In the genomic region with DNA sequence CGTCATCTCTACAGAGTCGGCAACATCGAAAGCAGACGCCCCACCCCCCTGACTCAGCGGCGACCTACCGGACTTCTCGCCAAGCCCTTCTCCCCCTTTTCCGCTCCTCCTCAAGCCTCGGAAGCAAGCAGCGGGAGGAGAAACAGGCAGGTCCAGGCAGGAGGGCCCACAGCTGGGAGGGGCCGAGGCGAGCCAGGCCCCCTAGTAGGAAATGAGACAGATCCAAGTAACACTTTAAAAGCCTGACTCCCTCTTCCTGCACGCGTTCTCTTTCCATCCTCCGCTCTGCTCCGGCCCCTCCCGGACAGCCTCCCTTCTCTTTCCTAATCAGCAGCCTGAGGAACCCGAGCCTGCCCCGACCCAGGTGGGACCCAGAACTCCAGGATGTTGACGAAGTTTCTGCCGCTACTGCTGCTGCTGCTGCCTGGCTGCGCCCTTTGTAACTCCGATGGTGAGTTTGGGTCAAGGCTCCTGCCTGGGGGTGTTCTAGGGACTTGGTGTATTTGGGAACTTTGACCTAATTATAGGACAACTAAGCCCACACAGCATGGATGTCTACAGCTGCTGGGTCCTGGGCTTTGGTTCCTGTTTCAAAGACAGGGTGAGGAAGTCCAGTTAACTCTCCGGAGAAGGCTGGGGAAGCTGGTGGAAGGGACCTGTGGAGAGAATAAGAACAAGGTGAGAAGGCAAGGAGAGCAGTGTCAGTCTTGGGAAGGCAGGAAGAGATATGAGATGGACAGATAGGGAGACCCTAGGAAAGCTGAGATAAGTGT, we compare ENCODE assay signal across 8 mouse cellular contexts. TPM values are rescaled to one million over a fixed set of nuclear protein-coding genes. Genes with fewer than 3 reads are reported as not detected.
DNase-seq lines count a peak whose midpoint lies in the region; ATAC-seq and TF ChIP-seq lines count a peak whose summit lies in the region.

TSS of gene Procr (plus strand) at position 104 of the 773 bp plus-strand sequence.

- intact Hi-C loops in heart, postnatal 25 days (cut with DNase I) = no loop called here

- no peak for TF ChIP-seq CTCF in spleen, adult 2 months (IDR thresholded peaks at IDR 0.05; ENCODE audit: extremely low read depth, insufficient read depth, insufficient read length, insufficient replicate concordance)

- no peak for ATAC-seq in forebrain, embryonic 13.5 days

- WGBS in spleen, adult 2 months = 2% methylated on average over 25 of the region's 25 CpGs
- WGBS in forebrain, embryonic 13.5 days = 3% methylated on average over 25 of the region's 25 CpGs
- 3% methylated on average over 25 of the region's 25 CpGs for WGBS in limb, embryonic 10.5 days
- 4% methylated on average over 25 of the region's 25 CpGs for WGBS in midbrain, embryonic 10.5 days

- no peak within 1 kb of the TSS for H3K27ac ChIP-seq in spleen, adult 2 months (ENCODE audit: insufficient read depth, low read length)
- no peak within 1 kb of the TSS for H3K27ac ChIP-seq in forebrain, embryonic 13.5 days
- peak within 1 kb of the TSS; percentile 73 for H3K27ac ChIP-seq in limb, embryonic 10.5 days
- peak within 1 kb of the TSS; percentile 46 for H3K27ac ChIP-seq in midbrain, embryonic 10.5 days (replicated peaks)

- peak within 1 kb of the TSS; percentile 51 for H3K9ac ChIP-seq in forebrain, embryonic 13.5 days

- H3K9me3 ChIP-seq in forebrain, embryonic 13.5 days (replicated peaks) = no peaks in the 10 kb centered on the region
- H3K9me3 ChIP-seq in limb, embryonic 10.5 days (replicated peaks) = no peaks in the 10 kb centered on the region
- H3K9me3 ChIP-seq in midbrain, embryonic 10.5 days (replicated peaks) = no peaks in the 10 kb centered on the region

- H3K27me3 ChIP-seq in spleen, adult 2 months (ENCODE audit: control insufficient read depth, insufficient read depth, low read length) = peaks cover 3% of the 10 kb centered on the region
- H3K27me3 ChIP-seq in forebrain, embryonic 13.5 days = peaks cover 9% of the 10 kb centered on the region; the same call in 1 of the 2 replicates
- peaks cover 29% of the 10 kb centered on the region for H3K27me3 ChIP-seq in limb, embryonic 10.5 days (ENCODE audit: low read depth, poor library complexity, severe bottlenecking)
- H3K27me3 ChIP-seq in midbrain, embryonic 10.5 days (ENCODE audit: low read depth, poor library complexity, severe bottlenecking) = peaks cover 13% of the 10 kb centered on the region

- H3K36me3 ChIP-seq in spleen, adult 2 months (ENCODE audit: control insufficient read depth, insufficient read depth, low read length) = no peaks in the 10 kb centered on the region
- H3K36me3 ChIP-seq in forebrain, embryonic 13.5 days (ENCODE audit: poor library complexity, severe bottlenecking) = no peaks in the 10 kb centered on the region
- no peaks in the 10 kb centered on the region for H3K36me3 ChIP-seq in limb, embryonic 10.5 days
- no peaks in the 10 kb centered on the region for H3K36me3 ChIP-seq in midbrain, embryonic 10.5 days

- no peak for TF ChIP-seq POLR2A in spleen, adult 2 months (IDR thresholded peaks at IDR 0.05; ENCODE audit: low read depth, low read length)

- no peaks in the 10 kb centered on the region; the same call in 1 of the 2 replicates for H3K4me1 ChIP-seq in spleen, adult 2 months (ENCODE audit: control insufficient read depth, insufficient read depth, insufficient read length)
- H3K4me1 ChIP-seq in forebrain, embryonic 13.5 days = peaks cover 6% of the 10 kb centered on the region
- H3K4me1 ChIP-seq in limb, embryonic 10.5 days = peaks cover 11% of the 10 kb centered on the region
- H3K4me1 ChIP-seq in midbrain, embryonic 10.5 days = peaks cover 9% of the 10 kb centered on the region

- peak within 1 kb of the TSS; percentile 58 for H3K4me2 ChIP-seq in forebrain, embryonic 13.5 days

- DNase-seq in spleen, adult 2 months (ENCODE audit: low read depth in 1 of 2, low spot score in 2 of 2) = no peak
- no peak for DNase-seq in spleen, postnatal 14 days (ENCODE audit: low spot score in 2 of 2)
- peak; percentile 47 for DNase-seq in heart, postnatal 25 days (ENCODE audit: low spot score)
- DNase-seq in limb, embryonic 10.5 days (ENCODE audit: low spot score) = peak; percentile 66
- DNase-seq in midbrain, embryonic 10.5 days (ENCODE audit: low spot score) = peak; percentile 40
- no peak for DNase-seq in layer of hippocampus, adult 18-20 months (ENCODE audit: low spot score in 2 of 2)
- DNase-seq in cerebellum, adult 9-10 months = no peak

- H3K4me3 ChIP-seq in spleen, adult 2 months (ENCODE audit: extremely low read depth, insufficient read depth, insufficient read length) = peak within 1 kb of the TSS; percentile 34
- peak within 1 kb of the TSS; percentile 25 for H3K4me3 ChIP-seq in forebrain, embryonic 13.5 days
- H3K4me3 ChIP-seq in limb, embryonic 10.5 days = peak within 1 kb of the TSS; percentile 54
- peak within 1 kb of the TSS; percentile 55 for H3K4me3 ChIP-seq in midbrain, embryonic 10.5 days

RNA-seq across cellular contexts. Expression of gene Procr, which starts in this region (rescaled TPM):
- 9.0 and 10.5 TPM in 2 replicates for polyA plus RNA-seq in spleen, adult 2 months (2012; rRNA removed)
- 1.6 and 2.0 TPM in 2 replicates for polyA plus RNA-seq in forebrain, embryonic 13.5 days (2015; fragmentation: Nextera tagmentation; extraction: Ambion mirVana)
- 1 to 10 TPM; 3.5 to 4.7 TPM for total RNA-seq in heart, postnatal 25 days (2021)
- 0.87 and 1.9 TPM in 2 replicates for polyA plus RNA-seq in limb, embryonic 10.5 days (2016; fragmentation: Nextera tagmentation; extraction: Ambion mirVana)
- 1.3 and 1.9 TPM in 2 replicates for polyA plus RNA-seq in midbrain, embryonic 10.5 days (2016; fragmentation: Nextera tagmentation; extraction: Ambion mirVana)
- under 1 TPM; 0.89 to 0.92 TPM for total RNA-seq in layer of hippocampus, adult 18-20 months (2021)

Comparison
In these comparisons a context has a peak if more than half of its experiments do, and no peak if none do; other contexts are left out.
1. DNase-seq: peak in heart, postnatal 25 days (single experiment), limb, embryonic 10.5 days (single experiment) and midbrain, embryonic 10.5 days (single experiment); none in spleen, adult 2 months (0 of 2), spleen, postnatal 14 days (0 of 2), layer of hippocampus, adult 18-20 months (0 of 2) and cerebellum, adult 9-10 months (single experiment).
2. H3K27ac ChIP-seq: peak in limb, embryonic 10.5 days (single experiment) and midbrain, embryonic 10.5 days (single experiment); none in spleen, adult 2 months (single experiment) and forebrain, embryonic 13.5 days (single experiment).
3. Peak in every context shown above with its lines, with median percentiles within 50 percentile points of each other: H3K4me3 ChIP-seq.